Mouse (Mus musculus) forebrain, embryonic 12.5 days (tissue): Measurements from ENCODE around the gene Wiz. TPM values are rescaled to one million over a fixed set of nuclear protein-coding genes. Genes with fewer than 3 reads are reported as not detected.
A peak's percentile ranks its signal among the peaks of the same experiment; 100 is the strongest.

Experiments used
- ATAC-seq: fragments of 200-750 bp; cut with Nextera tagmentation; 2 replicates; pipeline ENCODE4 v1.8.0; 2017; ENCODE audit warnings: moderate TSS enrichment; ENCODE audit not compliant: low FRiP score
- H3K27ac ChIP-seq: fragments of 300-500 bp; sonication (generic); 2 replicates; pipeline ENCODE4 v1.5.1; 2016; ENCODE audit warnings: mild to moderate bottlenecking
- H3K27me3 ChIP-seq: fragments of 300-500 bp; sonication (generic); 2 replicates; pipeline ENCODE4 v1.6.1; 2016; ENCODE audit warnings: mild to moderate bottlenecking
- H3K36me3 ChIP-seq: fragments of 300-500 bp; sonication (generic); replicated peaks from 2 replicates; pipeline ENCODE4 v1.6.1; 2016; ENCODE audit warnings: mild to moderate bottlenecking
- H3K4me1 ChIP-seq: fragments of 300-500 bp; sonication (generic); 2 replicates; pipeline ENCODE4 v1.6.1; 2016
- H3K4me2 ChIP-seq: fragments of 300-500 bp; sonication (generic); 2 replicates; pipeline ENCODE4 v1.6.1; 2016; ENCODE audit warnings: mild to moderate bottlenecking, moderate library complexity
- H3K4me3 ChIP-seq: fragments of 300-500 bp; sonication (generic); replicated peaks from 2 replicates; pipeline ENCODE4 v1.5.1; 2016; ENCODE audit warnings: mild to moderate bottlenecking
- H3K9ac ChIP-seq: fragments of 300-500 bp; sonication (generic); 2 replicates; pipeline ENCODE4 v1.6.1; 2016; ENCODE audit warnings: mild to moderate bottlenecking
- H3K9me3 ChIP-seq: fragments of 300-500 bp; sonication (generic); 2 replicates; pipeline ENCODE4 v1.6.1; 2016
- WGBS: fragments of 180-500 bp; shearing (Covaris S2); methylation state at CpG from one replicate; pipeline ENCODE4 v1.1.7; 2016; 5-methylcytosine and 5-hydroxymethylcytosine counted together
- polyA plus RNA-seq: library from polyadenylated mRNA; unstranded; fragments of >200 nt; fragmentation: Nextera tagmentation; extraction: Ambion mirVana; gene quantifications from 2 replicates; pipeline ENCODE4 v1.2.1, GENCODE M21; 2016

The Wiz gene
- polyA plus RNA-seq, 1 experiment from 2014 or later, result 44.3 TPM

DNA sequence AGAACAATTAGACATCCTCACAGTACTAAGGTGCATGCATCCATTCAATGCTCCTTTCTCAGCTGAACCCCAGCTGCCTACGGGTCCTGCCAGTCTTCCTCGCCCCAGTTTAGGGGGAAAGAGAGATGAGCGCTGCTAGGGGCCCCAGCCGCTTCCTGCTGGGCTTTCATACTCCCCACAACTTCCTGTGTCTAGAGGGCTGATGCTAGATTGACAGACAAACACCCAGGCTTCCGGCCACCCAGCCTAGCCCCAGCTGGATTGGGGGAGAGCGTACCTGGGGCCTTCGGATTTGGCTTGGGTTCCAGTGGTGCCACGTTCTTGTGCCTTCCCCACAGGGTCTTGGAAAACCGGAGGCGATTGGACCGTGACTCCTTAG is 13.5 kb upstream of the Wiz start:
- no peaks in the 10 kb centered on the region for H3K4me1 ChIP-seq
- no peaks in the 10 kb centered on the region for H3K36me3 ChIP-seq
- no peaks in the 10 kb centered on the region for H3K9me3 ChIP-seq
- peaks cover 21% of the 10 kb centered on the region for H3K27me3 ChIP-seq
- no peak overlapping the region for H3K4me3 ChIP-seq
- 83% methylated on average over 11 of the region's 11 CpGs for WGBS
- H3K27ac ChIP-seq, result no peak overlapping the region
- H3K4me2 ChIP-seq, result no peak overlapping the region
- no peak for ATAC-seq
- H3K9ac ChIP-seq, result no peak overlapping the region

GRCm38 (mm10) chr17:32402011-32402778 is 13.0 kb upstream of the Wiz start:
- H3K9me3 ChIP-seq, result no peaks in the 10 kb centered on the region
- peaks cover 27% of the 10 kb centered on the region for H3K27me3 ChIP-seq
- H3K4me2 ChIP-seq, result no peak overlapping the region
- H3K4me3 ChIP-seq, result no peak overlapping the region
- no peaks in the 10 kb centered on the region for H3K4me1 ChIP-seq
- H3K36me3 ChIP-seq, result no peaks in the 10 kb centered on the region
- no peak for ATAC-seq
- no peak overlapping the region for H3K9ac ChIP-seq
- no peak overlapping the region for H3K27ac ChIP-seq
- 85% methylated on average over 9 of the region's 9 CpGs for WGBS

DNA sequence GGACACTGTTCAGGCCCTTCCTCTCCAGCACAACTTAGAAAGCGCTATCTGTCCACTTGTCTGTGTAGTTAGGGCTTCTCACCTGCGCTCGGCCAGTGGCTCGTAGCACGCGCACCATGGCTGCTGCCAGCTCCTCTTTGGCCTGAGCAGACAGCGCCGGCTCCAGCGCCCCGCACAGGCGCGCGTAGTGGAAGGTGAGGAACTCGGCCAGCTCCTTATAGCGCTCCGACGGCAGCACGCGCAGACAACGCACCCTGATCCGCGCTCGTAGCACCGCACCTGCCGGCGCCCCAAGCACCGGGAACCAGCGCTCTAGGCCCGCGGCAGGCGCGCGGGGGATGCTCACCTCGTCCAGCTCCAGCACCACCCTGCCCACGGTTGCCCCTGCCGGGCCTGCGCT is 7.0 kb upstream of the Wiz start:
- peaks cover 10% of the 10 kb centered on the region; the same call in 1 of the 2 replicates for H3K4me1 ChIP-seq
- H3K4me2 ChIP-seq, result peak overlapping the region; percentile 31
- WGBS, result 3% methylated on average over 37 of the region's 37 CpGs
- no peak overlapping the region for H3K9ac ChIP-seq
- peak overlapping the region; percentile 16 for H3K4me3 ChIP-seq
- no peak for ATAC-seq
- H3K27ac ChIP-seq, result no peak overlapping the region
- H3K36me3 ChIP-seq, result no peaks in the 10 kb centered on the region
- no peaks in the 10 kb centered on the region for H3K9me3 ChIP-seq
- peaks cover 86% of the 10 kb centered on the region for H3K27me3 ChIP-seq

- no peak for ATAC-seq
- Histone ChIP-seq H3K9ac (no peak overlapping the region), H3K4me3 (no peak overlapping the region), H3K36me3 (no peaks in the 10 kb centered on the region), H3K9me3 (no peaks in the 10 kb centered on the region), H3K4me1 (peaks cover 10% of the 10 kb centered on the region; the same call in 1 of the 2 replicates), H3K27ac (no peak overlapping the region), H3K27me3 (peaks cover 87% of the 10 kb centered on the region), H3K4me2 (no peak overlapping the region)
- WGBS, result 92% methylated on average over 10 of the region's 10 CpGs
Measured at GRCm38 (mm10) chr17:32393944-32394343, 4.7 kb upstream of the Wiz start.

DNA sequence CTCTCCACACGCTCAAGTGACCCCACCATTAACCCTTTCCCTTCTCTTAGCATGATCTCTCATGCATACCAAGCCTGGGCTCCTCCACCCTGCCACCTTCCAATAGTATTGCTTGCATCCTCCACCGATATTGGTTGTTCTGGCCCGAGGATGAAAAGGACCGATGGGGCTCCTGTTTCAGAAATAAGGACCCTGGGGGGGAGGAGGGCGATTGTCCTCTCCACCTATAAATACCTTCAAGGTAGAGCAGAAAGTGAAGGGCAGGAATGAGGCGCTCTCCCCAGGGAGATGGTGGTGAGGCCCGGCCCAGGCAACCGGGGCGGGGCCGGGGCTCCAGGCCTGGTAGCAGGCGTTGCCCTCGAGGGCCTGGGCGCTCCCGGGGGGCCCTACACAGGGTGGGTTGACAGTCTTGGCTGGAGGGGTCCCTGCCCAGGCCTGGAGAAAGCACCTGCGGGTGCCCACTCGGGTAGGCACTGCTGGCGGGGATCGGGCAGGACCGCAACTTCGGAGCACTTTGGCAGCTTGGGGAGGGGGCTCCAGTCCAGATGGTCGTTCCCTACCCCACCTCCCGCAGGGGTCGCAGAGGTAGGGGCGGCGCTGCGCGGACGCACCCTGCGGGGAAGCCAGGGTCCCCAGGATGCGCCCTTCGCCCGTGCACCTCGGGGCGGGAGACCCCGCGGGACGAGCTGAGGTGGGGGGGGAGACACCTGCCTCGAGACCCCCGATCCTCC is 704 bp downstream of the Wiz start:
- peaks cover 16% of the 10 kb centered on the region for H3K4me1 ChIP-seq
- H3K9ac ChIP-seq, result peak overlapping the region; percentile 83
- peak; percentile 71 for ATAC-seq
- peak overlapping the region; percentile 92 for H3K4me2 ChIP-seq
- no peaks in the 10 kb centered on the region for H3K9me3 ChIP-seq
- peaks cover 33% of the 10 kb centered on the region for H3K27me3 ChIP-seq
- H3K4me3 ChIP-seq, result peak overlapping the region; percentile 81
- peak overlapping the region; percentile 81 for H3K27ac ChIP-seq
- 1% methylated on average over 37 of the region's 39 CpGs for WGBS
- peaks cover 16% of the 10 kb centered on the region for H3K36me3 ChIP-seq

DNA sequence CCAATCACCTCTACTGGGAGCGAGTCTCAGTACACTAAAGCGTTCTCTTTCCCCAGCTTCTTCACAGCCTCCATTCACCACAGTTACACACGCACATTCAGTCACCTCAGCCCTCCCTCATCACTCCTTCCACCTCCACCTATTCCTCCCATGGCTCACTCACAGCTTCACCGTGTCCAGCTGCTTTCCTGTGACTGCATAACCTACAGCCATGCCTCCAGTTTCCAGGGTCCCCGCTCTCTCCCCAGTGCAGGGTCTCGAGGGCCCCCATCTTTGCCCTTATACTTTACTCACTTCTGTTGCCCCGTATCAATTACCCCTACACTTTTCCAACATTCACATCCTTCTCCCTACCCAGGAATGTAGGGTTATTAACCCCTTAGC is 1.3 kb downstream of the Wiz start:
- Histone ChIP-seq H3K4me1 (peaks cover 16% of the 10 kb centered on the region), H3K4me3 (peak overlapping the region; percentile 81), H3K9ac (peak overlapping the region; percentile 83), H3K4me2 (peak overlapping the region; percentile 92), H3K36me3 (peaks cover 22% of the 10 kb centered on the region), H3K27ac (no peak overlapping the region), H3K27me3 (peaks cover 28% of the 10 kb centered on the region), H3K9me3 (no peaks in the 10 kb centered on the region)
- WGBS, result 39% methylated on average over 7 of the region's 7 CpGs
- no peak for ATAC-seq

- no peak overlapping the region for H3K9ac ChIP-seq
- ATAC-seq, result no peak
- H3K27me3 ChIP-seq, result peaks cover 16% of the 10 kb centered on the region
- peaks cover 30% of the 10 kb centered on the region for H3K36me3 ChIP-seq
- H3K4me1 ChIP-seq, result peaks cover 13% of the 10 kb centered on the region
- H3K27ac ChIP-seq, result no peak overlapping the region
- H3K4me3 ChIP-seq, result no peak overlapping the region
- no peaks in the 10 kb centered on the region for H3K9me3 ChIP-seq
- no peak overlapping the region for H3K4me2 ChIP-seq
- 77% methylated on average over 9 of the region's 9 CpGs for WGBS
Measured at GRCm38 (mm10) chr17:32386659-32387432, 2.4 kb downstream of the Wiz start.

- Histone ChIP-seq H3K4me3 (no peak overlapping the region), H3K9ac (no peak overlapping the region), H3K4me2 (no peak overlapping the region), H3K9me3 (no peaks in the 10 kb centered on the region), H3K36me3 (peaks cover 32% of the 10 kb centered on the region), H3K27me3 (no peaks in the 10 kb centered on the region), H3K27ac (no peak overlapping the region), H3K4me1 (peaks cover 12% of the 10 kb centered on the region)
- 90% methylated on average over 5 of the region's 5 CpGs for WGBS
- ATAC-seq, result no peak
Measured at GRCm38 (mm10) chr17:32383661-32384060, 5.6 kb downstream of the Wiz start.

- Histone ChIP-seq H3K36me3 (peaks cover 42% of the 10 kb centered on the region), H3K27me3 (no peaks in the 10 kb centered on the region), H3K4me2 (no peak overlapping the region), H3K9me3 (no peaks in the 10 kb centered on the region), H3K4me1 (peaks cover 2% of the 10 kb centered on the region; the same call in 1 of the 2 replicates), H3K27ac (no peak overlapping the region), H3K9ac (no peak overlapping the region), H3K4me3 (no peak overlapping the region)
- no peak for ATAC-seq
- 91% methylated on average over 7 of the region's 7 CpGs for WGBS
Measured at GRCm38 (mm10) chr17:32382576-32382975, 6.7 kb downstream of the Wiz start.

GRCm38 (mm10) chr17:32378786-32379185 is 10.5 kb downstream of the Wiz start:
- H3K27ac ChIP-seq, result no peak overlapping the region
- 68% methylated on average over 2 of the region's 2 CpGs for WGBS
- no peak for ATAC-seq

DNA sequence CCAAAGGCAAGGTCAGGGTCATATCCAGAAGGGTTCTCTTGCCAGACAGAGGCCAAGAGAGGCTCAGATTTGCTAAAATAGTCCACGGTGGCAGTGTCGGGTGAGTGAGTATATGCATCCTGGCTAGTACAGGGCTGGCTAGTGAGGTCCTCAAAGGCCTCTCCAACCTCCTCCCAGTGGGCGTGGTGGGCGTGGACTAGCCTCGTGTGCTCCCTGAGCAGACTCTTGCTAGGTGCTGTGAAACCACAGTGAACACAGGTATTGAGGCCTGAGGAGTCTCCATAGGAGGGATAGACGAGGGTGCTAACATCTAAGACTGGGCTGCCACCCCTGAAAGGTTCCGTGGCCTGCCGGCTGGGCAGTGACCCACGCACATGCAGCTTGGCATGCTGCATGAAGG is 12.1 kb downstream of the Wiz start:
- peak overlapping the region; percentile 25; the same call in 1 of the 2 replicates for H3K27ac ChIP-seq
- no peaks in the 10 kb centered on the region for H3K4me1 ChIP-seq
- H3K36me3 ChIP-seq, result peaks cover 25% of the 10 kb centered on the region
- WGBS, result 86% methylated on average over 9 of the region's 9 CpGs
- H3K9me3 ChIP-seq, result no peaks in the 10 kb centered on the region
- no peak overlapping the region for H3K9ac ChIP-seq
- no peak overlapping the region for H3K4me2 ChIP-seq
- no peak for ATAC-seq
- H3K4me3 ChIP-seq, result no peak overlapping the region
- no peaks in the 10 kb centered on the region for H3K27me3 ChIP-seq

More at GRCm38 (mm10) chr17:32378786-32379185, 10.5 kb downstream of the Wiz start:
- peaks cover 42% of the 10 kb centered on the region for H3K36me3 ChIP-seq
- H3K4me1 ChIP-seq, result no peaks in the 10 kb centered on the region
- no peaks in the 10 kb centered on the region for H3K27me3 ChIP-seq
- no peak overlapping the region for H3K4me2 ChIP-seq
- no peak overlapping the region for H3K9ac ChIP-seq
- H3K9me3 ChIP-seq, result no peaks in the 10 kb centered on the region
- no peak overlapping the region for H3K4me3 ChIP-seq

DNA sequence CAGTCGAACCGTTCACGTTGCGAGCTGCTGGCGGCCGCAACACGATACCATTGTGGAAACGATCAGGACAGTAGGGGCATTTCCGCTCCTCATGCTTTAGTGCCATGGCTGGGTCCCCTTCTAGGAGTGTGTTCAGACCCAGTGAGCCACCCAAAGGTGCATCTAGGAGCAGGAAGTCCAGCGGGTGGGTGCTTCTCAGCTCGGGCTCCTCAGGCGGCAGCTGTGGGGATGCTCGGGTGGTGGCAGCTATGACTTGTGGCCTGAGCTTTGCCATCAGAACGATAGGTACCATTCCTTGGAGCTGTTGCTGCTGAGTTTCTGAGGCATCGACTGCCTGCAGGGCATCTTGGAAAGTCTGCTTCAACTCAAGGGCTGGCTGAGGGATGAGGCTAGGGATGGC is 12.8 kb downstream of the Wiz start:
- H3K9me3 ChIP-seq, result no peaks in the 10 kb centered on the region
- no peaks in the 10 kb centered on the region for H3K27me3 ChIP-seq
- ATAC-seq, result no peak
- H3K36me3 ChIP-seq, result peaks cover 25% of the 10 kb centered on the region
- 87% methylated on average over 15 of the region's 15 CpGs for WGBS
- H3K4me2 ChIP-seq, result no peak overlapping the region
- no peak overlapping the region for H3K4me3 ChIP-seq
- no peak overlapping the region for H3K9ac ChIP-seq
- H3K27ac ChIP-seq, result no peak overlapping the region
- H3K4me1 ChIP-seq, result no peaks in the 10 kb centered on the region
